Mouse (Mus musculus): ENCODE results near the gene Eif3b.

Gene Eif3b

DNA sequence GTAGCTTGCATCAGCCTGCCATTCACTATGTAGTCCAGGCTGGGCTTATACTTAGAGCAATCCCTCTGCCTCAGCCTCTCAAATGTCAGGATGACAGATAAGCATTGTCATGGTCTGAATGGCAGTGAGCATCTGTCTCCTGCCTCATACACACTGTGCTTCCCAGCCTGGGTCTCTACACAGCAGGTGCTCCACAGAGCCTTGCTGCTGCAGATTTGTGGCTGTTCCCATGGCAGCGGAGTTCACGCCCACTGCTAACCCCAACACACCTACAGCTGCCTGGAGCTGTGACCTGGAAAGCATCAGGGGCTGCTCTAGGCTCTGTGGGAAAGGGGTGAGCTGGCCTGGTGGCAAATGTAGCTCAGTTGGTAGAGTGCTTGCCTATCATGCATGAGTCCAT lies 45.8 kb downstream of the Eif3b start:
- in situ Hi-C loops (cut with MboI, MseI), result no loop called here

DNA sequence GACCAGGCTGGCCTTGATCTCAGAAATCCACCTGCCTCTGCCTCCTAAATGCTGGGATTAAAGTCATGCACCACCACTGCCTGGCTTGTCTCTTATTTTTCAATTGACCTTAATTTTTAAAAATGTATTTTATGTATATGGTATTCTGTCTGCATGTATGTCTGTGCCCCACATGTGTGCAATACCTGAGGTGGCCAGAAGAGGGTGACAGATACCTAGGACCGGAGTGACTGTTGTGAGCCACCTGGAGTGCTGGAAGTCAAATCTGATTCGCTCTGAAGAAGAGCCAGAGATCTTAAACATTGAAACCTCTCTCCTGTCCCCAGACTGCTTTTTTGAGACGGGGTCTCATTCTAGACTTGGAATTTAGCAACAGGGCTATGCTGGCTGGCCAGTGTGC lies 53.2 kb downstream of the Eif3b start:
- in situ Hi-C loops (cut with MboI, MseI), result loop anchor here in 1 of 2 experiments (10.0 kb wide), 1 partner anchor 52 kb away; no protein-coding TSS in a partner anchor

DNA sequence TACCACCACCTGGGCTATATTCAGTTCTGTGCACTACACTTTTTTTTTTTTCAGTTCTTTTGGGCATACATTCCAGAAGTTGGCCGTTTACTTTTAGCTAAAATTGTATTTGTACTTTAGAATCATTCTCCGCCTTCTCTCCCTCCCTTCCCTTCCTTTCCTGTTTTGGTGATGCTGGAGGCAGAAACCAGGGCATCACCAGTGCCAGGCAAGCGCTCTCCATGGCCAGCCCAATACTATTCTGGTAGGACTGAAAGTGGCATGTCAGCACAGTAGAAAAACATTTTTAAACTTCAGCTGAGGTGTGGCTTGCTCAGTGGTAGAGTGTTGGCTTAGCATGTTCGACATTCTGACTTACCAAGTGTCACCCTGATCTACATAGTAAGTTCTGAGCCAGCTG lies 62.3 kb downstream of the Eif3b start:
- in situ Hi-C loops (cut with MboI, MseI), result no loop called here

DNA sequence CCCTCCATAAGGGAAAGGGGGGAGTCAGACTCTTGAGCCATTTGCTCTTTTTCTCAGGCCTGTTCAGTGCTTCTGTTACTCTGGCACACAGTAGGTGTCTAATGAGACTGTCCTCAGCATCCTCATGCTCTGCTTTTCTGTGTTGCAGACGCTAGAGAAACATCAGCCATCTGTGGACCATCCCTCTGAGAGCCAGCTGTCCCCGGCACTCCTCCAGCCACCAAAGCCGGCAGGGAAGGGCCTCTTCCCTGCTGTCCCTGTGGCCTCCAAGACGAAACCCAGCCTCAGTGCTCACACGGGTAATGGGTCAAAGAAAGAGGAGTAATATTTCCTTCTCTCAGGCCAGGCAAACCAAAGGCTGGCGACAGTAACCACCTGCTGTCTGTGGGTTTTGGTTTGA lies 72.0 kb downstream of the Eif3b start:
- in situ Hi-C loops (cut with MboI, MseI), result no loop called here

DNA sequence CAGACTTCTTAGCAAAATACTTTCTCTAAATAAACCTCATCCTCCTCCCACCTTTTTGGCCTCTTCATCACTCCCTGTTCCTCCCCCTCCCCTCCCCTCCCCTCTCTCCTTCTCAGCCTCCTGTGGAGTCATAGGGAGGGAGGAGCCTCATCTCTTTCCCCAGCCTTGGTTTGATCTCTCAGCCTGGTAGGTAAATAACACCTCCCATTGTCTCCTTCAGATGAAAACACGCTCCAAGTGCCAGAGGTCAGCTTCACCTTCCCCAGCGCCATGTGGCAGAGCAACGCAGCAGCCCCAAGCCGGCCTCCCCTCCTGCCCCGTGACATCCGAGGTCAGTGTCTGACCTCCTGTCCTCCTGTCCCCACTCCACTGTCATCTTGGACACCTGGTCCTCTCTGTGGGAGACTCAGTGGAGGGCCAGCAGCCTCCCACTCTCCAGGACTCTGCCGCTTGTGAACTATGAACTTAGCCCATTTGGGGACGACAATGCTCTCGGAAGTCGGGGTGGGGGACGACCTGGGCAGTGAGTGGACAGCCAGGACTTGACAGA lies 73.6 kb downstream of the Eif3b start:
- in situ Hi-C loops (cut with MboI, MseI), result no loop called here
